Mouse (Mus musculus): ENCODE measurements around the gene Pdrg1.

GRCm38 (mm10) chr2:153021163-153021562 lies 5.9 kb upstream of the Pdrg1 start:
- TF ChIP-seq CTCF (IDR thresholded peaks at IDR 0.05; ENCODE audit: low read depth, low read length) (no peak), GATA1 (IDR thresholded peaks at IDR 0.05; ENCODE audit: borderline replicate concordance, low read length) (no peak)

Data from G1E (cell line).